Mouse (Mus musculus): ENCODE measurements around the gene Mocs3.

The Mocs3 gene

GRCm38 (mm10) chr2:168238335-168238734, 7.9 kb downstream of the Mocs3 start:
- no peak for DNase-seq (ENCODE audit: low spot score in 2 of 2)

- no peak for DNase-seq (ENCODE audit: low spot score in 2 of 2)
Observed at GRCm38 (mm10) chr2:168242841-168243240, 12.4 kb downstream of the Mocs3 start.

- DNase-seq (ENCODE audit: low spot score in 2 of 2): no peak
Observed at GRCm38 (mm10) chr2:168243278-168243677, 12.9 kb downstream of the Mocs3 start.

GRCm38 (mm10) chr2:168245571-168245970, 15.1 kb downstream of the Mocs3 start:
- no peak for DNase-seq (ENCODE audit: low spot score in 2 of 2)

- no peak for DNase-seq (ENCODE audit: low spot score in 2 of 2)
Observed at GRCm38 (mm10) chr2:168248167-168248855, 17.9 kb downstream of the Mocs3 start.

- DNase-seq (ENCODE audit: low spot score in 2 of 2): no peak
Observed at GRCm38 (mm10) chr2:168248856-168249245, 18.4 kb downstream of the Mocs3 start.

- peak in 1 of 2 experiments; percentile 93 for DNase-seq (ENCODE audit: low spot score in 2 of 2)
Observed at GRCm38 (mm10) chr2:168250270-168250669, 19.8 kb downstream of the Mocs3 start.

GRCm38 (mm10) chr2:168252639-168253292, 22.3 kb downstream of the Mocs3 start:
- DNase-seq (ENCODE audit: low spot score in 2 of 2): peak in 1 of 2 experiments; percentile 30

GRCm38 (mm10) chr2:168253822-168254221, 23.4 kb downstream of the Mocs3 start:
- peak in 1 of 2 experiments; percentile 61 for DNase-seq (ENCODE audit: low spot score in 2 of 2)

- no peak for DNase-seq (ENCODE audit: low spot score in 2 of 2)
Observed at GRCm38 (mm10) chr2:168256506-168256905, 26.1 kb downstream of the Mocs3 start.

GRCm38 (mm10) chr2:168257188-168257587, 26.8 kb downstream of the Mocs3 start:
- DNase-seq (ENCODE audit: low spot score in 2 of 2): no peak

- DNase-seq (ENCODE audit: low spot score in 2 of 2): no peak
Observed at GRCm38 (mm10) chr2:168259046-168259445, 28.6 kb downstream of the Mocs3 start.

GRCm38 (mm10) chr2:168260124-168260523, 29.7 kb downstream of the Mocs3 start:
- DNase-seq (ENCODE audit: low spot score in 2 of 2): no peak

- peak; percentile 49 to 77 for DNase-seq (ENCODE audit: low spot score in 2 of 2)
Observed at GRCm38 (mm10) chr2:168260900-168261299, 30.5 kb downstream of the Mocs3 start.

GRCm38 (mm10) chr2:168268033-168268432, 37.6 kb downstream of the Mocs3 start:
- DNase-seq (ENCODE audit: low spot score in 2 of 2): no peak

- DNase-seq (ENCODE audit: low spot score in 2 of 2): no peak
Observed at GRCm38 (mm10) chr2:168273387-168273786, 43.0 kb downstream of the Mocs3 start.

- peak in 1 of 2 experiments; percentile 74 for DNase-seq (ENCODE audit: low spot score in 2 of 2)
Observed at GRCm38 (mm10) chr2:168274374-168274935, 44.0 kb downstream of the Mocs3 start.

- no peak for DNase-seq (ENCODE audit: low spot score in 2 of 2)
Observed at GRCm38 (mm10) chr2:168280729-168281581, 50.5 kb downstream of the Mocs3 start.

- DNase-seq (ENCODE audit: low spot score in 2 of 2): no peak
Observed at GRCm38 (mm10) chr2:168281582-168281981, 51.2 kb downstream of the Mocs3 start, which contains the start of gene Kcng1. Kcng1 (minus strand) TSS chr2:168281736.

All from left cerebral cortex, adult 9 months (tissue).